Mouse (Mus musculus): Measurements from ENCODE around the gene Sipa1l2. TPM values are rescaled to one million over a fixed set of nuclear protein-coding genes. Genes with fewer than 3 reads are reported as not detected.
A peak's percentile ranks its signal among the peaks of the same experiment; 100 is the strongest.
"Not testable (repeated sequence)": the region's sequence is repeated elsewhere in the genome, so short reads cannot be mapped to it uniquely, and the experiment has no call there.

Gene Sipa1l2
- polyA plus RNA-seq, 1 experiment = 47.6 TPM

- TF ChIP-seq POLR2A (IDR thresholded peaks at IDR 0.05; ENCODE audit: insufficient read depth, low read depth, low read length) (no peak), CTCF (IDR thresholded peaks at IDR 0.05; ENCODE audit: insufficient read depth, low read depth, low read length) (no peak)
- H3K4me1 ChIP-seq (ENCODE audit: control insufficient read depth, insufficient read depth, low read length) = peaks cover 16% of the 10 kb centered on the region
- no peak overlapping the region for H3K4me3 ChIP-seq (ENCODE audit: insufficient read depth, low read depth, low read length)
- WGBS = 84% methylated on average over 14 of the region's 14 CpGs
- H3K27ac ChIP-seq (ENCODE audit: insufficient read depth, low read depth, low read length) = no peak overlapping the region
Observed at GRCm38 (mm10) chr8:125419202-125419830, 150.3 kb downstream of the Sipa1l2 start.

GRCm38 (mm10) chr8:125416146-125416545, 153.5 kb downstream of the Sipa1l2 start:
- no peak overlapping the region for H3K4me3 ChIP-seq (ENCODE audit: insufficient read depth, low read depth, low read length)
- no peak for TF ChIP-seq POLR2A (IDR thresholded peaks at IDR 0.05; ENCODE audit: insufficient read depth, low read depth, low read length)
- TF ChIP-seq CTCF (IDR thresholded peaks at IDR 0.05; ENCODE audit: insufficient read depth, low read depth, low read length) = no peak
- H3K27ac ChIP-seq (ENCODE audit: insufficient read depth, low read depth, low read length) = peak overlapping the region; percentile 67
- H3K4me1 ChIP-seq (ENCODE audit: control insufficient read depth, insufficient read depth, low read length) = peaks cover 8% of the 10 kb centered on the region
- 51% methylated on average over 6 of the region's 6 CpGs for WGBS

GRCm38 (mm10) chr8:125414651-125415050, 155.0 kb downstream of the Sipa1l2 start:
- no peak overlapping the region for H3K4me3 ChIP-seq (ENCODE audit: insufficient read depth, low read depth, low read length)
- WGBS = 84% methylated on average over 8 of the region's 8 CpGs
- peaks cover 13% of the 10 kb centered on the region for H3K4me1 ChIP-seq (ENCODE audit: control insufficient read depth, insufficient read depth, low read length)
- no peak overlapping the region for H3K27ac ChIP-seq (ENCODE audit: insufficient read depth, low read depth, low read length)
- TF ChIP-seq CTCF (IDR thresholded peaks at IDR 0.05; ENCODE audit: insufficient read depth, low read depth, low read length) (no peak), POLR2A (IDR thresholded peaks at IDR 0.05; ENCODE audit: insufficient read depth, low read depth, low read length) (no peak)

- Histone ChIP-seq H3K4me3 (ENCODE audit: insufficient read depth, low read depth, low read length) (no peak overlapping the region), H3K4me1 (ENCODE audit: control insufficient read depth, insufficient read depth, low read length) (peaks cover 13% of the 10 kb centered on the region), H3K27ac (ENCODE audit: insufficient read depth, low read depth, low read length) (no peak overlapping the region)
- no peak for TF ChIP-seq POLR2A (IDR thresholded peaks at IDR 0.05; ENCODE audit: insufficient read depth, low read depth, low read length)
- TF ChIP-seq CTCF (IDR thresholded peaks at IDR 0.05; ENCODE audit: insufficient read depth, low read depth, low read length) = no peak
- 53% methylated on average over 13 of the region's 13 CpGs for whole genome bisulfite sequencing
Observed at GRCm38 (mm10) chr8:125413001-125413909, 156.4 kb downstream of the Sipa1l2 start.

- Histone ChIP-seq H3K4me1 (ENCODE audit: control insufficient read depth, insufficient read depth, low read length) (peaks cover 5% of the 10 kb centered on the region), H3K4me3 (ENCODE audit: insufficient read depth, low read depth, low read length) (no peak overlapping the region), H3K27ac (ENCODE audit: insufficient read depth, low read depth, low read length) (no peak overlapping the region)
- 72% methylated on average over 5 of the region's 5 CpGs for WGBS
- TF ChIP-seq POLR2A (IDR thresholded peaks at IDR 0.05; ENCODE audit: insufficient read depth, low read depth, low read length) (no peak), CTCF (IDR thresholded peaks at IDR 0.05; ENCODE audit: insufficient read depth, low read depth, low read length) (no peak)
Observed at GRCm38 (mm10) chr8:125410646-125411045, 159.0 kb downstream of the Sipa1l2 start.

GRCm38 (mm10) chr8:125407672-125408071, 161.9 kb downstream of the Sipa1l2 start:
- WGBS = 70% methylated on average over 9 of the region's 9 CpGs
- no peak for TF ChIP-seq POLR2A (IDR thresholded peaks at IDR 0.05; ENCODE audit: insufficient read depth, low read depth, low read length)
- no peak for TF ChIP-seq CTCF (IDR thresholded peaks at IDR 0.05; ENCODE audit: insufficient read depth, low read depth, low read length)
- no peak overlapping the region for H3K27ac ChIP-seq (ENCODE audit: insufficient read depth, low read depth, low read length)
- no peak overlapping the region for H3K4me3 ChIP-seq (ENCODE audit: insufficient read depth, low read depth, low read length)
- H3K4me1 ChIP-seq (ENCODE audit: control insufficient read depth, insufficient read depth, low read length) = peaks cover 5% of the 10 kb centered on the region

- TF ChIP-seq CTCF (IDR thresholded peaks at IDR 0.05; ENCODE audit: insufficient read depth, low read depth, low read length) (no peak), POLR2A (IDR thresholded peaks at IDR 0.05; ENCODE audit: insufficient read depth, low read depth, low read length) (no peak)
- no peak overlapping the region for H3K4me3 ChIP-seq (ENCODE audit: insufficient read depth, low read depth, low read length)
- peaks cover 5% of the 10 kb centered on the region for H3K4me1 ChIP-seq (ENCODE audit: control insufficient read depth, insufficient read depth, low read length)
- 85% methylated on average over 5 of the region's 5 CpGs for WGBS
- H3K27ac ChIP-seq (ENCODE audit: insufficient read depth, low read depth, low read length) = no peak overlapping the region
Observed at GRCm38 (mm10) chr8:125406453-125406852, 163.2 kb downstream of the Sipa1l2 start.

- no peaks in the 10 kb centered on the region; the same call in 1 of the 2 replicates for H3K4me1 ChIP-seq (ENCODE audit: control insufficient read depth, insufficient read depth, low read length)
- TF ChIP-seq POLR2A (IDR thresholded peaks at IDR 0.05; ENCODE audit: insufficient read depth, low read depth, low read length) = no peak
- TF ChIP-seq CTCF (IDR thresholded peaks at IDR 0.05; ENCODE audit: insufficient read depth, low read depth, low read length) = no peak
- 92% methylated on average over 3 of the region's 3 CpGs for WGBS
- H3K27ac ChIP-seq (ENCODE audit: insufficient read depth, low read depth, low read length) = no peak overlapping the region
- no peak overlapping the region for H3K4me3 ChIP-seq (ENCODE audit: insufficient read depth, low read depth, low read length)
Observed at GRCm38 (mm10) chr8:125401350-125401749, 168.3 kb downstream of the Sipa1l2 start.

- WGBS = 58% methylated on average over 14 of the region's 14 CpGs
- TF ChIP-seq CTCF (IDR thresholded peaks at IDR 0.05; ENCODE audit: insufficient read depth, low read depth, low read length) (no peak), POLR2A (IDR thresholded peaks at IDR 0.05; ENCODE audit: insufficient read depth, low read depth, low read length) (no peak)
- Histone ChIP-seq H3K4me1 (ENCODE audit: control insufficient read depth, insufficient read depth, low read length) (no peaks in the 10 kb centered on the region; the same call in none of the 2 replicates), H3K4me3 (ENCODE audit: insufficient read depth, low read depth, low read length) (no peak overlapping the region), H3K27ac (ENCODE audit: insufficient read depth, low read depth, low read length) (no peak overlapping the region)
Observed at GRCm38 (mm10) chr8:125397981-125398380, 171.6 kb downstream of the Sipa1l2 start.

GRCm38 (mm10) chr8:125395682-125396081, 173.9 kb downstream of the Sipa1l2 start:
- H3K27ac ChIP-seq (ENCODE audit: insufficient read depth, low read depth, low read length); H3K4me1 ChIP-seq (ENCODE audit: control insufficient read depth, insufficient read depth, low read length): not testable (repeated sequence)
- WGBS = 92% methylated on average over 8 of the region's 8 CpGs

More at GRCm38 (mm10) chr8:125395682-125396081, 173.9 kb downstream of the Sipa1l2 start:
- not testable (repeated sequence) for H3K4me3 ChIP-seq (ENCODE audit: insufficient read depth, low read depth, low read length)

All from olfactory bulb, adult 2 months (tissue).